Mouse (Mus musculus): ENCODE results near the gene Pbx1.

- no peak for TF ChIP-seq CTCF (conservative IDR thresholded peaks at IDR 0.05; ENCODE audit: insufficient read depth, insufficient read length, low read depth, low read length)
- TF ChIP-seq POLR2A (IDR thresholded peaks at IDR 0.05; ENCODE audit: low read depth, low read length): no peak
These were observed 2.7 kb downstream of the Pbx1 start for GRCm38 (mm10) chr1:168429406-168429805.
